Mouse (Mus musculus) spleen, adult 12 weeks (tissue): ENCODE results near the gene Zic4.

Experiments used
- DNase-seq: peaks from one replicate; pipeline ENCODE4 v3.0.0; 2022; ENCODE audit warnings: low spot score

Gene Zic4

GRCm38 (mm10) chr9:91363814-91364126, 1.6 kb downstream of the Zic4 start:
- DNase-seq: no peak

- DNase-seq: no peak
These were observed 2.1 kb downstream of the Zic4 start for GRCm38 (mm10) chr9:91364127-91364970.

DNA sequence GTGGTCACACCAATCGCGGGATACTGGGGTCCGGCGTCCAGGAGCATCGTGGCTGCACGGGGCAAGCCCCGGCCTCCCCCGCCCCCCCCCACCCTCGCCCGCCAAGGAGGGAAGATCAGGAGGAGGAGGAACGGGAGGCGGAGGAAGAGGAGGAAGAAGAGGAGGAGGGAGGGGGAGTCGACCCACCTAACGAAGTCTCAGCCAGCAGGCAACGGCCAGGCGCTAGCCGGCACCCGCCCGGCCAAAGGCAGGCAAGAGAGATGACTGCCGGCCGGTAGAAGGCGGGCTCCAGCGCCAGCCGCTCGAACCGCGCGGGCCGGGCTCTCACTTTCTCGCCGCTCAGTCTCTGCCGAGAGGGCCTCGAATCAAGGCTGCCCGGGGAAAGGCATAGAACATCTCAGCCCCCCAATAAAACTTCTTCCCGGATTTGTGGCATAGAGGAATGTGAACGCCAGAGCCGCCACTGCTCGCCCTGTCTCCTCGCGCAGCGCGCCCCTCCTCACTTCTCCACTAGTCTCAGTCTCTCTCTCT, 2.8 kb downstream of the Zic4 start:
- no peak for DNase-seq

- DNase-seq: no peak
These were observed 3.5 kb downstream of the Zic4 start, which contains the start of gene Zic1 for GRCm38 (mm10) chr9:91365664-91366063. Gene Zic1 (minus strand): TSS chr9:91365810.

DNA sequence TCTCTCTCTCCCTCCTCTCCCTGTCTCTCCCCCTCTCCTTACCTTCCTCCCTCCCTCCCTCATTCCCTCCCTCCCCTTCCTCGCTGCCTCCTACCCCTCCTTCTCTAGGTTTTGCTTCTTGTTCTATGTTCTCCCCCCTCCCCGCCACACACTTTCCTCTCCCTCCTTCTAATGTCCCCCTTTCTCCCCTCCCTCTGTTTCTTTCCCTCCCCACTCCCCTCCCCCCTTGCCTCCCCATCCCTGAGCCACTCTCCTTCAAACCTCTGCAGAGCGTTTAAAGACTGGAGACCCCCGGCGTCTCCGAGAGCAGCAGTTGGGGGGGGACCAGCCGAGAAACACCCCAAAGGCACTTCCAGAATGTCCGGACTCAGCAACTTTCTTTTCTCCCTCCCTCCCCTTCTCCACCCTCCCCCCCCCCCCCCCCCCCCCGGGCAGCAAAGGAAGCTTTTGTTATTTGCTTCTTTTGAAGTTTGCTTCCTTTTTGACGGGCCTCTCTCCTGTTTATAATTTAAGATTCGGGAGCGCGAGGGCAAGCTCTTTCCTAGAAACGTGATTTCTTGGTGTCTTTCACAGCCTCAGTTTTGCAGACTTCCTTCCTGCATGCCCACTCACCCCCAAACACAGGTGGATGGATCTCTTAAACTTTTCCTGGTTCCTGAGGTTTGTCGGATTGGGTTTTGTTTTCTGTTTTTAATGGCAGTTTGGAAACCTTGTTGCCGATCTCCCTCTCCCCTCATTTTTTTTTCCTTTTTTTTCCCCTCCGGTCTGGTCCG, 4.2 kb downstream of the Zic4 start:
- no peak for DNase-seq

DNA sequence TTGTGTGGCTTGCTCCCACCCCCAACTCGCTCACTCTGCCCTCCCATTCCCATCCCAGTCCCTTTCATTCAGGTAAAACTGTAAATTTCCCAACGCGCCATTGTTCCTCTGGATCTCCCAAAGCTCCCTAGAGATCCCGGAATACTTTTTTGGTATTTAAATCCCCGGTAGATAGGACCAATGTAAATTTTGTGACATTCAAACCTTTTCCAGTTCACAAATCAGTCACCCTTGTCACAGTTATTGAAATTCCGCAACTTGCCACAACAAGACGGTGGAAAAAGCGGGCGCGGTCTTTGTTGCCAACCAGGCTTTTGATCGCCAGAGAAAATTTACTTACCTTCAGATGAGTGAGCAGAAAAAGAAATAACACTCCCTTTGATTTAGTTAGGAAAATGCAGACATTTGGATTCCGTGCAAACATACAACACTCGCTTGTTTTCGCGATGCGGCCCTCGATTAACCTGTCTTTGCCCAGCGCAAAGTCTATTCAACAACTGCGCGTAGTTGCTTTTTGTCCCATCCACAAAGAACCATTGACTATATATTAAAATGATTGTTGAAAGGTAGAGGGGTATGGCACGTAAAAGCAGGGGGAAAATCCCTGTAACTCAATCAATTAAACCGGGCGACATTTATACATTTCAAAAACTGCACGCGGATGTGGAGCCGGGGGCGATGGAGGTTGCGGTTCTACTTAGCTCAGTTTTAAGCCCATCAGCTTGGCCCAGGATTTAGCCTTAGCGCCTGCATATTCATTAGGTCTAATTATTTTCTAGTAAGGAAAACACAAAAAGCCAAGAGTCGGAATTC, 5.0 kb downstream of the Zic4 start:
- no peak for DNase-seq

DNA sequence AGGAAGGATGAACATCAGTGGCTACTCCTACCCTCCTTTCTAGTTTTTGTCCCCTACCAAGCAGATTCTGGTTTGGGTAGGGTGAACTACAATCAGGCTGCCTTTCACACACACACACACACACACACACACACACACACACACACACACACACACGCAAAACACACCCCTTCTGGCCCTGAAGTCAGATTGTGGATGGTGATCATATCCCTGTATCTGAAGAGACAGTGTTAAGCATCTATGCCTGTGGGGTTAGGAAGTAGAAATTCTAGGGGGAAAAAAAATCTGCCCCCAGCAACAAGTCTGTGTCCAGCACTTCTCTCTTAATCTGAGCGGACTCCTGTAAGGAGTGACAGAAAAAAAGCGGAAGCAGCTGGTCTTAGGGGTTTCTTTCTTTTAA, 5.9 kb downstream of the Zic4 start:
- no peak for DNase-seq

GRCm38 (mm10) chr9:91368946-91369292, 6.7 kb downstream of the Zic4 start:
- no peak for DNase-seq

DNA sequence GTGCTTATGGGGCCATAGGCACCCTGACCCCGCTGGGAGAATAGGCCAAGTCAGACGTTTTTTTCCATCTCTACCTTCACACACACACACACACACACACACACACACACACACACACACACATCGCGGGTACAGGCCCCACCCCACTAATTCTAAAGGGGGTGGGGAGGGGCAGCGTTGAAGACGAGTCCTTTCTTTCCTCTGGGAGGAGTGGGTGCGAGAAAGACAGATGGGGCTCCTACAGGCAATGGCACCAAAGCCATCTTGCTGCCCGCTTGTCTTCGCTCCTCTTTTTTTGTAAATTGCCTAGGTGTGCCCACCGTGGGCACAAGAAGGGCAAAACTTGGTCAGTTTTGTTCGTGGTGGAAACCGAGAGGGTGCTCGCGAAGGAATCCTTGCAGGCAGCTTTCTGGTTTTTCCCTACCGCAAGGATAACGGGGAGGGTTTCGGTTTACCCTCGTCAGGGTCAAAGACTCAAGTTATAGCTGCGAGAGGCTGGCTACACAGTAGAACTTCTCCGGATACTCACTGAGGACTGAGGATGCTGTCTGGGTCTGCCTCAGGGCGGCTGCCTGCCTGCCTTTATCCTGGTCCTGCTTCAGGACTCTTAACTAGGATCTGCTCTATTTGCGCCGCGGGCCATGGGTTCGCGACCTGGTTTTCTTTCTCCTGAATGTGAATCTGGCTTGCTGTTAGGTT, 7.2 kb downstream of the Zic4 start:
- DNase-seq: no peak

- DNase-seq: no peak
These were observed 8.0 kb downstream of the Zic4 start for GRCm38 (mm10) chr9:91370191-91370708.

DNA sequence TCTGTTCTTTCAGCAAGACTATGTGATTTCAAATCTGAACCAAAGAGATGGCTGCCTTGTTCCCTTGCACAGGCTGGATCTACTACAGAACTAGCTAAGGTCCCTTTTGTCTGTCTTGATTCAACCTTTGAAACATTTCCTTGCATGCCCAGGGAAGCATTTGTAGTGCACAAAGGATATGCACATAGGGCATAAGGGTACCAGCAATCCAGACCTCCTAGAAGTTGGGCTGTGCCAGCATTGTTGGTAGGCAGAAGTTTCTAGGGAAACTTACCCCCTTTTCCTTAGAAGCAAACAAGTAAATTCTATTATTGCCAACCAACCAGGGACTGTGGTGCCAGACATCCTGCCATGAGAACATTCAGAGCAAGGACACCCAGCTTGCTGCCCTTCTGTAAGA, 8.8 kb downstream of the Zic4 start:
- DNase-seq: no peak

DNA sequence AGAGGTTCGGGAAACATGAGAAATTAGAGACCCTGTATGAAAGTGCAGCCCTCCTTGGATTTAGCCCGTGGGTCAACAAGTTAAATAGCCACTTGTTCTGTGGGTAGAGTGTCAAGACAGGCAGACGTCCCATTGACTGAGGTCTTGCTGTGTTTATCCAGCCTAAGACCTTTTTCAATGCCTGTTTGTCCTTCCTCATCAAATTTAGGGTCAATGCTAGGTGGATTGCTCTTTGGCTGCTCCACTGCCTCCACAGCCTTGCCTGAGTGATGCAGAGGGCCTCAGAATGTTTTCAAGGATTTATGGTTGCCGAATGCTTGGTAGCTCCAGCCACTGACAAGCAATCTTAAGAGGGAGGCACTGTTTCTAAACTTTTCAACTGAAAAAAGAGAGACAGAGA, 9.4 kb downstream of the Zic4 start:
- no peak for DNase-seq

DNA sequence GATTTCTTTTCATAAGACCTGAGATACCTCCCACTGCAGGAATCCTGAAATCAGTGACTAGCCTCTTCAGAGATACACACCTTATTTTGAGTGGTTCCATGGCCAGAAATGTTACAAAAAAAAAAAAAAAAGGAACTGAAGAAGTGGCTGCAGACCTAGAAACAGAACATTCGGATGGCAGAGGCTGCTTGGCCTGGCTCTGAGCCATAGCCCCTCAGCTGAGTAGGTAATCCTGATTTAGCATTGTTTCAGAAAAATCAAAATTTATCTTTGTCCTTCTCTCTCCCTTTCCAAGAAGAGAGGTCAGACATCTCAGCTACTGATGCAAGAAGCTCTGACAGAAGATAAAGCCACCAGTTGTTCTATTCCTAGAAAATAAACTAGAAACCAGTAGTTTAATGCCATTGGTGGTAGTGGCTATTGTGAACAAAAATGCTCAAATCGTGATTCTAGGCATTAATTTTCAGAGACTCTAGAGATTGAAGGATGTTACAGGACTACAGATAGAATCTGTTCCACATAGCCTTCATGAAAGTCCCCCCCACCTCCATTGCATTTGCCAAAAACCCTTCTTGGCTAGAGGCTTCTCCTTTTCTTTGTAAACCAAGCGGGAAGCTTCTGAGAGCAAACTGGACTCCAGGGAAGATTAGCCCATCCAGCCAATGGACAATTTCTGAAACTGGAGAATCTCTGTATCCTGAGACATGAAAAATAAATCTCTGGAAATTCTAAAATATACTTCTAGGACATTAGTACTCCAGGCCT, 11.8 kb downstream of the Zic4 start:
- DNase-seq: no peak

- no peak for DNase-seq
These were observed 12.5 kb downstream of the Zic4 start for GRCm38 (mm10) chr9:91374665-91375064.

- no peak for DNase-seq
These were observed 15.0 kb downstream of the Zic4 start for GRCm38 (mm10) chr9:91377036-91377872.

DNA sequence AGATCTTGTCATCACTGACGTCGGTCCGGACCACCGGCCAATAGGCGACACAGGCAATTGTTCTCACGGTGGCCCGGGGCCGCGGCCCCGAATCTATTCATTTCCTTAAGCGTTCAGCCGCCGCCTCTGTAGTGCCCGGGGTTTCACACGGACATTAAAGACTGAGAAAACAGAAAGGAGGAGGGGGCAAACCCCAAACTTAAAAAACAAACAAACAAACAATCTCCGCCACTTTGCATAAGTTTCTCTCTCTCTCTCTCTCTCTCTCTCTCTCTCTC, 15.6 kb downstream of the Zic4 start:
- no peak for DNase-seq

DNA sequence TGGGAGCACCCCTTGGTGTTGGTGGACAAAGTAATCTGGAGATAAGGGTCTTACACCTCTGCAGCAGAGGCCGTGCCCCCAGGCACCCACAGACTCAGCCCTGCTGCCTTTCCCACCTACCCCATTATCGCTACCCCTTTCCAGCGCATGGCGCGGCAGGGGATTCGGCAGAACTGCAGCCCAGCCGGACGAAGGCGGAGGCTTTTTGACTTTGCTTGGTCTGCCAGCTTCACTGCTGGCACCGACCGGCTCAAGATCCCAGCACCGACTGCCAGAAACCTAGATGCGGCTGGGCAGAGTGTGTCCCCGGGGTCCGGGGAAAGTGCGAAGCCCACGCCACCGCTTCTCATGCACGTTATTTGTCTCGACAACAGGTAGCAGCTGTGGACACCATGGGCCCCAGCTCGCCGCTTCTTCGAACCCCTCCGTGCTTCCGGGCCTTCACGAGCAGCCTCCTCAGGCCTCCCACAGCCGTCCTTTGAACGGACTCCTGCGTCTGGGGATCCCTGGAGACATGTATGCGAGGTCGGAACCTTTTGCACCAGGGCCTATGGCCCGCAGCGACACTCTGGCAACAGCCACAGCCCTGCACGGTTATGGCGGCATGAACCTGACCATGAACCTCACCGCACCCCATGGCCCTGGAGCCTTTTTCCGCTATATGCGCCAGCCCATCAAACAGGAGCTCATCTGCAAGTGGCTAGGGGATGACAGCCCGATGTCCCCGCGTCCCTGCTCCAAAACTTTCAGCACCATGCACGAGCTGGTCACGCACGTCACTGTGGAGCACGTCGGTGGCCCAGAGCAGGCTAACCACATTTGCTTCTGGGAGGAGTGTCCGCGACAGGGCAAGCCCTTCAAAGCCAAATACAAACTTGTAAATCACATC, 16.4 kb downstream of the Zic4 start:
- no peak for DNase-seq

- DNase-seq: no peak
These were observed 17.1 kb downstream of the Zic4 start for GRCm38 (mm10) chr9:91379300-91379635.

GRCm38 (mm10) chr9:91379781-91380457, 17.7 kb downstream of the Zic4 start:
- no peak for DNase-seq
